Mouse (Mus musculus) hindbrain, embryonic 10.5 days (tissue): Measurements from ENCODE around the gene Arl6ip4. TPM values are rescaled to one million over a fixed set of nuclear protein-coding genes. Genes with fewer than 3 reads are reported as not detected.

Experiments
- DNase-seq: peaks from one replicate; pipeline ENCODE4 v3.0.0-alpha.2; 2017; ENCODE audit warnings: low spot score
- H3K27ac ChIP-seq: fragments of 300-500 bp; sonication (generic); 2 replicates; pipeline ENCODE4 v1.5.1; 2016; ENCODE audit warnings: mild to moderate bottlenecking, moderate library complexity
- H3K27me3 ChIP-seq: fragments of 300-500 bp; sonication (generic); 2 replicates; pipeline ENCODE4 v1.6.1; 2016; ENCODE audit warnings: mild to moderate bottlenecking; ENCODE audit not compliant: poor library complexity, insufficient read depth, severe bottlenecking
- H3K36me3 ChIP-seq: fragments of 300-500 bp; sonication (generic); 2 replicates; pipeline ENCODE4 v1.6.1; 2016; ENCODE audit warnings: mild to moderate bottlenecking, moderate library complexity
- H3K4me1 ChIP-seq: fragments of 300-500 bp; sonication (generic); replicated peaks from 2 replicates; pipeline ENCODE4 v1.6.1; 2016; ENCODE audit warnings: mild to moderate bottlenecking
- H3K4me3 ChIP-seq: fragments of 300-500 bp; sonication (generic); 2 replicates; pipeline ENCODE4 v1.5.1; 2016; ENCODE audit warnings: mild to moderate bottlenecking, moderate library complexity
- H3K9me3 ChIP-seq: fragments of 300-500 bp; sonication (generic); 2 replicates; pipeline ENCODE4 v1.6.1; 2016; ENCODE audit warnings: mild to moderate bottlenecking, moderate library complexity
- WGBS: fragments of 180-500 bp; shearing (Covaris S2); methylation state at CpG from one replicate; pipeline ENCODE4 v1.1.7; 2016; 5-methylcytosine and 5-hydroxymethylcytosine counted together
- polyA plus RNA-seq: library from polyadenylated mRNA; unstranded; fragments of >200 nt; fragmentation: Nextera tagmentation; extraction: Ambion mirVana; gene quantifications from 2 replicates; pipeline ENCODE4 v1.2.1, GENCODE M21; 2016

Arl6ip4 gene
- polyA plus RNA-seq: 117 and 126 TPM in 2 replicates

- 2% methylated on average over 64 of the region's 64 CpGs for WGBS
- Histone ChIP-seq H3K27ac (peak within 1 kb of the TSS; percentile 96), H3K4me1 (peaks cover 46% of the 10 kb centered on the region), H3K27me3 (no peaks in the 10 kb centered on the region), H3K36me3 (peaks cover 55% of the 10 kb centered on the region), H3K4me3 (peak within 1 kb of the TSS; percentile 98), H3K9me3 (no peaks in the 10 kb centered on the region)
- peak; percentile 79 for DNase-seq
Observed at GRCm38 (mm10) chr5:124115990-124116845, at the start of gene Arl6ip4. Gene Arl6ip4 (plus strand): TSS chr5:124116089.

- DNase-seq: no peak
- Histone ChIP-seq H3K36me3 (no peaks in the 10 kb centered on the region), H3K4me1 (peaks cover 22% of the 10 kb centered on the region), H3K4me3 (no peak overlapping the region), H3K27ac (no peak overlapping the region), H3K27me3 (no peaks in the 10 kb centered on the region), H3K9me3 (no peaks in the 10 kb centered on the region)
- WGBS: 87% methylated on average over 3 of the region's 3 CpGs
Observed at GRCm38 (mm10) chr5:124069657-124070056, 46.2 kb upstream of the Arl6ip4 start.

- Histone ChIP-seq H3K9me3 (no peaks in the 10 kb centered on the region), H3K36me3 (no peaks in the 10 kb centered on the region), H3K27me3 (no peaks in the 10 kb centered on the region), H3K4me1 (peaks cover 58% of the 10 kb centered on the region), H3K4me3 (no peak overlapping the region), H3K27ac (0 out of 2 replicates have a peak overlapping the region, but pooled peaks have one; percentile 64)
- peak; percentile 28 for DNase-seq
- 45% methylated on average over 9 of the region's 9 CpGs for WGBS
Observed at GRCm38 (mm10) chr5:124073682-124074081, 42.2 kb upstream of the Arl6ip4 start.

GRCm38 (mm10) chr5:124074845-124075307 is 41.0 kb upstream of the Arl6ip4 start:
- Histone ChIP-seq H3K36me3 (no peaks in the 10 kb centered on the region), H3K9me3 (no peaks in the 10 kb centered on the region), H3K4me3 (no peak overlapping the region), H3K27ac (0 out of 2 replicates have a peak overlapping the region, but pooled peaks have one; percentile 0), H3K4me1 (peaks cover 70% of the 10 kb centered on the region), H3K27me3 (no peaks in the 10 kb centered on the region)
- WGBS: 69% methylated on average over 10 of the region's 10 CpGs
- no peak for DNase-seq

- no peak overlapping the region for H3K4me3 ChIP-seq
- no peaks in the 10 kb centered on the region for H3K36me3 ChIP-seq
- H3K4me1 ChIP-seq: peaks cover 77% of the 10 kb centered on the region
- DNase-seq: no peak
- peak overlapping the region; percentile 18; the same call in 1 of the 2 replicates for H3K27ac ChIP-seq
- H3K27me3 ChIP-seq: no peaks in the 10 kb centered on the region
- H3K9me3 ChIP-seq: no peaks in the 10 kb centered on the region
- WGBS: 74% methylated on average over 9 of the region's 9 CpGs
Observed at GRCm38 (mm10) chr5:124075716-124076115, 40.2 kb upstream of the Arl6ip4 start.

- H3K36me3 ChIP-seq: no peaks in the 10 kb centered on the region
- peaks cover 75% of the 10 kb centered on the region for H3K4me1 ChIP-seq
- WGBS: 58% methylated on average over 9 of the region's 9 CpGs
- no peaks in the 10 kb centered on the region for H3K9me3 ChIP-seq
- DNase-seq: no peak
- no peak overlapping the region for H3K4me3 ChIP-seq
- H3K27ac ChIP-seq: peak overlapping the region; percentile 26
- H3K27me3 ChIP-seq: 0 out of 2 replicates have a peak, but pooled peaks cover 3% of the 10 kb centered on the region
Observed at GRCm38 (mm10) chr5:124076559-124076958, 39.3 kb upstream of the Arl6ip4 start.

- Histone ChIP-seq H3K36me3 (no peaks in the 10 kb centered on the region), H3K9me3 (no peaks in the 10 kb centered on the region), H3K27me3 (0 out of 2 replicates have a peak, but pooled peaks cover 3% of the 10 kb centered on the region), H3K4me1 (peaks cover 69% of the 10 kb centered on the region), H3K4me3 (no peak overlapping the region), H3K27ac (0 out of 2 replicates have a peak overlapping the region, but pooled peaks have one; percentile 50)
- no peak for DNase-seq
- 79% methylated on average over 13 of the region's 13 CpGs for WGBS
Observed at GRCm38 (mm10) chr5:124077241-124077640, 38.6 kb upstream of the Arl6ip4 start.

GRCm38 (mm10) chr5:124077856-124078460 is 37.9 kb upstream of the Arl6ip4 start:
- no peak for DNase-seq
- no peaks in the 10 kb centered on the region for H3K9me3 ChIP-seq
- H3K4me3 ChIP-seq: no peak overlapping the region
- 62% methylated on average over 6 of the region's 6 CpGs for WGBS
- H3K4me1 ChIP-seq: peaks cover 71% of the 10 kb centered on the region
- H3K27ac ChIP-seq: peak overlapping the region; percentile 73; the same call in 1 of the 2 replicates
- no peaks in the 10 kb centered on the region for H3K36me3 ChIP-seq
- H3K27me3 ChIP-seq: 0 out of 2 replicates have a peak, but pooled peaks cover 3% of the 10 kb centered on the region

GRCm38 (mm10) chr5:124078794-124079416 is 37.0 kb upstream of the Arl6ip4 start:
- 61% methylated on average over 9 of the region's 9 CpGs for WGBS
- 0 out of 2 replicates have a peak, but pooled peaks cover 3% of the 10 kb centered on the region for H3K27me3 ChIP-seq
- H3K27ac ChIP-seq: peak overlapping the region; percentile 73
- peak; percentile 13 for DNase-seq
- H3K9me3 ChIP-seq: no peaks in the 10 kb centered on the region
- H3K4me3 ChIP-seq: no peak overlapping the region
- no peaks in the 10 kb centered on the region for H3K36me3 ChIP-seq
- peaks cover 65% of the 10 kb centered on the region for H3K4me1 ChIP-seq

- peak overlapping the region; percentile 73; the same call in 1 of the 2 replicates for H3K27ac ChIP-seq
- WGBS: 92% methylated on average over 17 of the region's 17 CpGs
- H3K36me3 ChIP-seq: no peaks in the 10 kb centered on the region
Observed at GRCm38 (mm10) chr5:124079880-124080279, 36.0 kb upstream of the Arl6ip4 start.

GRCm38 (mm10) chr5:124082447-124082846 is 33.4 kb upstream of the Arl6ip4 start:
- DNase-seq: peak; percentile 2
- WGBS: 87% methylated on average over 10 of the region's 10 CpGs

More at GRCm38 (mm10) chr5:124079880-124080279, 36.0 kb upstream of the Arl6ip4 start:
- H3K4me3 ChIP-seq: no peak overlapping the region
- H3K9me3 ChIP-seq: no peaks in the 10 kb centered on the region
- DNase-seq: no peak
- 0 out of 2 replicates have a peak, but pooled peaks cover 3% of the 10 kb centered on the region for H3K27me3 ChIP-seq
- peaks cover 59% of the 10 kb centered on the region for H3K4me1 ChIP-seq

More at GRCm38 (mm10) chr5:124082447-124082846, 33.4 kb upstream of the Arl6ip4 start:
- no peak overlapping the region for H3K27ac ChIP-seq
- H3K4me3 ChIP-seq: no peak overlapping the region
- H3K36me3 ChIP-seq: no peaks in the 10 kb centered on the region
- H3K9me3 ChIP-seq: no peaks in the 10 kb centered on the region
- H3K4me1 ChIP-seq: peaks cover 37% of the 10 kb centered on the region
- 0 out of 2 replicates have a peak, but pooled peaks cover 6% of the 10 kb centered on the region for H3K27me3 ChIP-seq
